Mouse (Mus musculus) forebrain, postnatal 0 days (tissue): ENCODE results near the gene Btbd35f3. TPM values are rescaled to one million over a fixed set of nuclear protein-coding genes. Genes with fewer than 3 reads are reported as not detected.
"Not testable (repeated sequence)": the region's sequence is repeated elsewhere in the genome, so short reads cannot be mapped to it uniquely, and the experiment has no call there.

Source experiments
- ATAC-seq: fragments of 200-750 bp; cut with Nextera tagmentation; 2 replicates; pipeline ENCODE4 v1.8.0; 2017; ENCODE audit warnings: mild to moderate bottlenecking, moderate library complexity
- DNase-seq: peaks from one replicate; pipeline ENCODE4 v3.0.0-alpha.2; 2015
- H3K27ac ChIP-seq: fragments of 300-500 bp; sonication (generic); 2 replicates; pipeline ENCODE4 v1.5.1; 2014; ENCODE audit warnings: low read depth, mild to moderate bottlenecking, antibody characterized with exemption, low read length, moderate library complexity, mixed read lengths
- H3K27me3 ChIP-seq: fragments of 300-500 bp; sonication (generic); 2 replicates; pipeline ENCODE4 v1.6.1; 2014; ENCODE audit warnings: mild to moderate bottlenecking, low read length, mixed read lengths; ENCODE audit not compliant: insufficient read depth
- H3K36me3 ChIP-seq: fragments of 300-500 bp; sonication (generic); 2 replicates; pipeline ENCODE4 v1.6.1; 2014; ENCODE audit warnings: mild to moderate bottlenecking, moderate library complexity; ENCODE audit not compliant: insufficient read depth
- H3K4me1 ChIP-seq: fragments of 300-500 bp; sonication (generic); 2 replicates; pipeline ENCODE4 v1.6.1; 2014; ENCODE audit warnings: antibody characterized with exemption; ENCODE audit not compliant: insufficient read depth
- H3K4me2 ChIP-seq: fragments of 300-500 bp; sonication (generic); 2 replicates; pipeline ENCODE4 v1.6.1; 2014; ENCODE audit warnings: low read depth, mild to moderate bottlenecking, moderate library complexity
- H3K4me3 ChIP-seq: fragments of 300-500 bp; sonication (generic); 2 replicates; pipeline ENCODE4 v1.5.1; 2014; ENCODE audit warnings: low read depth, low read length, mixed read lengths
- H3K9ac ChIP-seq: fragments of 300-500 bp; sonication (generic); 2 replicates; pipeline ENCODE4 v1.6.1; 2014; ENCODE audit warnings: mild to moderate bottlenecking
- H3K9me3 ChIP-seq: fragments of 300-500 bp; sonication (generic); 2 replicates; pipeline ENCODE4 v1.6.1; 2016; ENCODE audit warnings: low read length
- WGBS: fragments of 180-500 bp; shearing (Covaris S2); extraction: QIAGEN DNeasy Blood & Tissue Kit; methylation state at CpG from one replicate; pipeline ENCODE4 v1.1.7; 2014; 5-methylcytosine and 5-hydroxymethylcytosine counted together
- polyA plus RNA-seq: library from polyadenylated mRNA; unstranded; fragments of >200 nt; fragmentation: Nextera tagmentation; extraction: Ambion mirVana; gene quantifications from 2 replicates; pipeline ENCODE4 v1.2.1, GENCODE M21; 2015
- total RNA-seq: library from RNA; depleted of rRNA; stranded (reverse); fragments of >200 nt; gene quantifications from 2 replicates; pipeline ENCODE4 v1.2.3, GENCODE M21; 2014; rRNA removed

Gene Btbd35f3
- total RNA-seq (not detected in 2 replicates), polyA plus RNA-seq (not detected in 2 replicates)

GRCm38 (mm10) chrX:4037374-4037773 lies at the start of gene Btbd35f3:
TSS of gene Btbd35f3 (plus strand) at chrX:4037674.
- not testable (repeated sequence) for ATAC-seq, H3K4me1 ChIP-seq, H3K4me2 ChIP-seq

More at GRCm38 (mm10) chrX:4037374-4037773, at the start of gene Btbd35f3:
- not testable (repeated sequence) for H3K27ac ChIP-seq, H3K9me3 ChIP-seq, DNase-seq, H3K4me3 ChIP-seq, H3K36me3 ChIP-seq, H3K27me3 ChIP-seq, H3K9ac ChIP-seq
- WGBS, result no CpG with 5 or more reads among the region's 3 CpGs

Other genes with a start within 250 kb of the Btbd35f3 start
- gene Btbd35f16, start 80.7 kb upstream of the Btbd35f3 start, total RNA-seq, result not detected in 2 replicates
- gene Btbd35f16, start 80.7 kb upstream of the Btbd35f3 start, polyA plus RNA-seq, result not detected in 2 replicates
- not detected in 2 replicates for gene Btbd35f28, start 158.9 kb downstream of the Btbd35f3 start, total RNA-seq
- not detected in 2 replicates for gene Btbd35f28, start 158.9 kb downstream of the Btbd35f3 start, polyA plus RNA-seq